Mouse (Mus musculus) retina, adult 2 months (tissue): ENCODE data around the gene Cfap97d1.

Experiments
- DNase-seq: peaks from one replicate; pipeline ENCODE4 v3.0.0-alpha.2; 2012; ENCODE audit warnings: low read depth, low spot score

The Cfap97d1 gene

GRCm38 (mm10) chr11:102036336-102036735 is 52.3 kb downstream of the Cfap97d1 start:
- DNase-seq, result no peak

- DNase-seq, result no peak
Observed at GRCm38 (mm10) chr11:102037789-102038188, 53.7 kb downstream of the Cfap97d1 start.

- DNase-seq, result no peak
Observed at GRCm38 (mm10) chr11:102039487-102040137, 55.5 kb downstream of the Cfap97d1 start.

GRCm38 (mm10) chr11:102040138-102040524 is 56.1 kb downstream of the Cfap97d1 start:
- peak; percentile 41 for DNase-seq

GRCm38 (mm10) chr11:102040646-102041045 is 56.6 kb downstream of the Cfap97d1 start:
- no peak for DNase-seq

- no peak for DNase-seq
Observed at GRCm38 (mm10) chr11:102041350-102041949, 57.4 kb downstream of the Cfap97d1 start, which contains the start of gene Cd300lg. Gene Cd300lg, plus strand, starts transcription at chr11:102041509.
